Mouse (Mus musculus): Measurements from ENCODE around the gene Slc22a22.
"Not testable (repeated sequence)": the region's sequence is repeated elsewhere in the genome, so short reads cannot be mapped to it uniquely, and the experiment has no call there.

Gene Slc22a22

DNA sequence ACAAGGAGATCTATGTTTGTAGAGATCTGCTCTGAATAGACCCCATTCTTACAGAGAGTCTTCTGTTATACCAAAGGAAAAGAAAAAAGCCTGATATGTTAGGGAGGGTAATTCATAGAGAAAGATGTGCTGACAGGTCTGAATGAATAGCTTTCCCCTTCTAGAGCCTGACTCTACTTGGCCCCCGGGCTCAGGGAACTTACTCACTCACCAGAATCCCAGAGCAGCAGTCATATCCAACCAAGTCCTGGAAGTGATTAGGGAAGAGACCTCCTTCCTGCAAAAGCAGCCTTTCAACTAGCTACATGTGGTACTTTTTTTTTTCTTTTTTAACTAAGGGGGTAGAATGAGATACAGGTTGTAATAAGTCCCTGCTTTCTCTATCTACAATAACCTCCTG, 111.0 kb downstream of the Slc22a22 start:
- no peak for DNase-seq

DNA sequence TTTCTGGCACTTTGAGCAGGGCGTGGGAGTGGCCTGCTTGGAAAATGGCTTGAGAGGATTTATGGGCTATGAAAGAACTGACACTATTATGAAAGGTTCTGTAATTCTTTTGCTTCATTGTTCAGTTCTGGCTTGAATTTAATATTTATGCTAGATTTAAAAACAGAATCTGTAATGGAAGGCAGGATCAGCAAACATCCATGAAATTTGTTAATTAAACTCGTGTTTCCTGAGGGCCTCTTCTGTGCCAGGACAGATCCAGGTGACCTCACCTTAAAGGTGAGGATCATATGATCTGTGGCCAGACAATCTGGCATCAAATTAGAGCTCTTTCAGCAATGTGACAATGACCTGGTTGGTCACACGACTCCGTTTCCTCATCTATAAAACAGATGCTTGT, 122.1 kb downstream of the Slc22a22 start:
- no peak for DNase-seq

DNA sequence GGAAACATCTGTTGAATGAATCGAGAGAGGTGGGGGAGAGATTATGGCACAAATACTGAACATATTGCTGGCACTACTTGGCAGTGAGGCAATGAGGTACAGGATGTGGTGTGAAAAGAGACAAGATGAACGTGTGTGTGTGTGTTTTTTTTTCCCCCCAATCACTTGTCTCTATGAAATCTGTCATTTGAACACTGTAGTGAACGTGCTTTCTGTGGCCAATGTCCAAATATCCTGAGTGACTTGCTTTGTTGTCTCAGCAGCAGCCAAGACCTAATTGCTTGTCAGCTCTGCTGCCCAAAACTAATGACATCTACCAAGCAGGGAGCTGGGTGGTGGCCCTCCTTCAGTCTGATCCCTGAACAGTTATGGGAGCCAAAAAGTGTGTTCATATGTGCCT, 136.9 kb downstream of the Slc22a22 start:
- DNase-seq, result no peak

DNA sequence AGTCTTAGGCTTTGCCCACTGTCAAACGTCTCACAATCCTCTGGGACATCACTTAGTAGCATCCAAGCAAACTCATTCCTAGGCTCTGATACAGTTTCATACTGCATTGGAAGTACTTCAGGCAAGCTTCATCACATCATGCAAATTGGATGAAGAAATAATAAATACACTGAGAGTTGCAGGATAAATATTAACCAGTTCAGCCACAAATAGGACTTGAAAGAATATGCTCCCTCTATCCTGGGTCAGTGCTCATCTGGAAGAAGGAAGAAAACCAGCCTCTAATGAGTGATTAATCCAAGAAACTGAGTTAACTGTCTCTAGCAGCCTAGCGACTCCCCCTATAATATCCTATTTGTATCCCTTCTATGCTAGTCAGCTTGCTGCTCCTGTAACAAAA, 146.1 kb downstream of the Slc22a22 start:
- DNase-seq, result no peak

DNA sequence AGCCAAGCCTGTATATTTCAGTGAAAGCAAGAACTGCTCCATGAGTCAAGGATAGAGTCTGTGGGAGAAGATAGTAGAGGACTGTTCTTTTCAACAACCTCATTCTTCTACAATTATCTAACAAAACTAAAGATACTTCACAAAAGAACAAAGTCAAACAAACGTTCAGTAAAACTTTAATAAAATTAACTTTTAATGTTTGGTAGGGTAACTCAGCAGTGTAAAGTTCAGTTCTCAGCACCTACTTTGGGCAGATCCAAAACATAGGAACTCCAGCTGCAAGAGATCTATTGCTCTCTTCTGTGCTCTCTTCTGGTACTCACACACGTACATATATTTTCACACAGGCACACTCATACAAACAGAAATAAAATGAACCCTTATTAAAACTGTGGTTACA, 159.4 kb downstream of the Slc22a22 start:
- DNase-seq, result no peak

DNA sequence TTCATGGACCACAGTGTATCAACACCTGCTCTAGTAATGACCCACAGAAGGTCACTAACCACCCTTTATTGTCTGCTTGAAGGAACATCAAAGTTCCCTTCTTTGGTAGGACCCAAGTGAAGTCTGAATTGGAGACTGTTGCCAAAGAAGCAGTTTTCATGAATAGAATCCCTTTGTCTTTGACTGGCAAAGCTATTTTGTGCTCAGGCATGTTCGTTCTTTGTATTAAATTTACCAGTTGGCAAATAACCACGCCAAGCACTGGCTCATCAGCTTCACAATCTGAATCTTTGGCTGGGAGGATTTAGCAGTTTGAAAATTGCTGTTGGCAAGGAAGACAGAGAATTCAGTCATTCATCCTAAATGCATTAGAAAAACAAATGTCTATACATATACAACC, 160.9 kb downstream of the Slc22a22 start:
- DNase-seq, result no peak

DNA sequence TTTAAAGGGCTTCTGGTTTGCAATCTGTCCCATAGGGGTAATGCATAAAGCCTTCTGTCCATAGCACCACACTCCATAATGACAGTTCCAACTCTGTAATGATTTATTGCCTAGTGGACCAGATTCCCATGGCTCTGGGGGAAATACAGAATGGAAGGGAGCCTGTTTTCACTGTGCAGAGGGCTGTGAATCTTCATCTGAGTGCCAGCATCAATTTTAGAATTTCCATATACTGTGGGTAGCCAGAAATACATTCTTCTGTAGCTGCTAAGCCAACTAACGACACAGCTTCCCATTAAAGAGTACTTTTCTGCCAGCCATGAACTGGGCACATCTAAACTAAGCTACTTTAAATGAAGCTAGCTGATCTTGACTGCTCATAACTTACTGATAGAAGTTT, 174.7 kb downstream of the Slc22a22 start:
- DNase-seq, result no peak

DNA sequence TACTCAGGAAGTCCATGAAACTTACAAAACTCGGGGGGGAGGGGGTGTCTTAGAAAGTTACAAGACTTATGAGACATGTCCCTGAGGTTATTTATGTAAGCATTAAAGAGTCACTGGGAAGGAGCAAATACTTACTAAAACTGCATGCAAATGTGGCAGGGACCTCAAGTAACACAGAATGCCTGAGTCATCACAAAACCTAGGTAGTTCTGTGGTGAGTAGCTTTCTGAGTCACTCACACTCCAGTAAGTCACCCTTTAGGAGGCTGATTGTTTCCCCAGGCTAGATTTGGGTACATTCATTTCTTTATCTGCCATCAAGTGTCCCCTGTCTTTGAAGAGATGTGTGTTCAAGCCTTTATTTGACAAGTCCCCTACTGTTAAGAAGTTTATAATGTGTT, 198.9 kb downstream of the Slc22a22 start:
- DNase-seq, result no peak

DNA sequence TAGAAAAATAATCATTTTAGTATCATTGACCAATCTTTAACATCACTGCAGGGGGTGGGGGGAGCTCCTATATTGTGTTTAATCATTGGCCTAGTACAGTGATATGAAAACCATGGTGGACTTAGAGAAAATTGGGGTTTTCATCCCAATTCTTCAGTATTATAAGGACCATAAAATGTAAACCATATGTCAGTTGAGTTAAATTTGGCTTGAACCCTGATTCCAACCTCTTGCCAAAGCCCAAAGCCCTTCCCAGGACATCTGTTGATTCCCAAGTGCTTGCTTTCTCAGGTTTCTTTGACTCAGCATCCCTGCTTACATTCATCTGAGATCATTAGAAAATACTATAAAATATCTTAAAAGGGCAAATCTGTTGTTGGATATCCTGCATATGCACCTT, 201.0 kb downstream of the Slc22a22 start:
- no peak for DNase-seq

DNA sequence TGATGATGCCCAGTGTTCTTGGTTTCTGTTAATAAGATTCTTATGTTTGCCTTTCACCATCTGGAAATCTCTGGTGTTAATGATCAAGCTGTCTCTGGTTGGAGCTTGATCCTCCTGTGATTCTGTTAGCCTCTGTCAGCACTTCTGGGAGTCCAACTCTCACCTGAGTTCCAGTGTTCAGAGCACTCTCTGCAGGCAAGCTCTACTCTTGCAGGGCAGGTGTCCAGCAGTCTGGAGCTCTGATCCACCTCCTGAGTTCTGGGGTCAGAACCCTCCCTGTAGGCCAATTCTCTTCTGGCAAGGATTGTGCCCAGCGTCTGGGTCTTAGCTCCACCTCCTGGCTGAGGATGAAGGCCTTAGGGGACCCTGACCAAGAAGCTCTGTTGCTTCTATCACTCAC, 237.4 kb downstream of the Slc22a22 start:
- not testable (repeated sequence) for DNase-seq

DNA sequence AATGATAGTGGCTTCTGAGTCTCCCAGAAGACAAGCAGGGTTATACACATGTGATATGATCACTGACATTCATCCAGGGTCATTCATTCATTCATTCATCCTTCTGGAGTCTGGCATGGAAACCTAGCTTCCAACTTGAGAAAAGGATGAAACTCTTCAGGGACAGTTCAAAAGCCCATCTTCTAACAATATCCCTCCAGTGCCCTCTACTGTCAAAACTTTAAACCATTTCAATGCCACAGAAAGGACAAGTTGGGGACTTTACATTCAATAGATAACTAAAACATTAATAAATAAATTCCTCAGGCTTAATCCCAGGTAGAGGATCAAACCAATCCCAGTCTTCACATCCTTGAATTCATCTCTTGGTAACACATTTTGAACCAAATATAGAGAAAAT, 247.0 kb downstream of the Slc22a22 start:
- no peak for DNase-seq

DNA sequence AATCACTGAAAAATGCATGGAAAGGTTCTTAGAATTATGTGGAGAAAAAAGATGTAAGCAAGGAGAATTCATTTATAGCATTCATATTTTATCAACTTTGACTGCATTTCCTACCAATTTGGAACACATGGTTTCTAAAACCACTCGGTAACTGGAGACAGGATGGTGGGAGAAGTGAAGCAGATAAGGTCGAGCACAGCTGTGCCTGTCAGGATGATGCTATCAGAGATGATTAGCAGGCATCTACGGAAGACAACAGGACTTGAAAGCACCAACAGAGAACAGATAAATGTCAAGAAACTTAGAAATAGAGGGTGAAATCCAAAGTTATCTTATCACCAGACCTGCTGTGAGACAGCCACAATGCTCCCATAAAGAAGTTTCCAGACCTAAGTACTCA, 272.1 kb downstream of the Slc22a22 start:
- no peak for DNase-seq

DNA sequence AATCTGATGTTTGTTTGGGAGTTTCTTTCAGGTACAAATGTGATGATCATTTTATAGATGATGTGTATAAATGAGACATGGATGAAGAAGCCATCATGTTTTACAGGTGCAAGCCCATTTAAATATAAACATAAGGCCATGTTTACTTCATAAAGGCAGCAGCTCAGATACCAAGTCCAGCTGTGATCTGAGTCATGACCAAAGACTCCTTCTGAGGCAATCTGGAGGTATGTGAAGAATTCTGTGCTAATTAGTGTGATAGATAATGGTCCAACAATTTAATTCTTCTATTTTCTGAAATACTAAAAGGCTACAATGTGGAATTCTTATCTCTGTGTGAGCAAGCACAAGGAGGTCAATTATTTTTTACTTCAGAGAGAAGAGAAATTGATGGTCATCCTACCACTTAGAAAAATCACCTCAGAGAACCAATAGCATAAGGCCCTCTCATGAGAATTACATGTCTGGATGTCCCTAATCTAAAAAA, 272.9 kb downstream of the Slc22a22 start:
- no peak for DNase-seq
